Mouse (Mus musculus) adrenal gland, adult 2 months (tissue): ENCODE results near the gene Lsr. TPM values are rescaled to one million over a fixed set of nuclear protein-coding genes. Genes with fewer than 3 reads are reported as not detected.
"Not testable (repeated sequence)": the region's sequence is repeated elsewhere in the genome, so short reads cannot be mapped to it uniquely, and the experiment has no call there.

Experiments
- DNase-seq: peaks from one replicate; pipeline ENCODE4 v3.0.0; 2021
- polyA plus RNA-seq: library from polyadenylated mRNA; depleted of rRNA; stranded (reverse); fragments of >200 nt; gene quantifications from 2 replicates; pipeline ENCODE4 v1.2.3, GENCODE M21; 2012; rRNA removed
- total RNA-seq, 2 experiments: library from RNA; stranded (reverse); gene quantifications; 2 replicates each; pipeline ENCODE4 v1.2.3; 2021

Gene Lsr
- total and polyA plus RNA-seq, 3 experiments = 9.2 to 17.5 (median 13.7) TPM

- not testable (repeated sequence) for DNase-seq
Measured at GRCm38 (mm10) chr7:30935422-30936099, 37.7 kb downstream of the Lsr start.

GRCm38 (mm10) chr7:30924581-30924980, 48.7 kb downstream of the Lsr start, which contains the start of gene Hamp2:
TSS of gene Hamp2 (minus strand) at chr7:30924681.
- not testable (repeated sequence) for DNase-seq

DNA sequence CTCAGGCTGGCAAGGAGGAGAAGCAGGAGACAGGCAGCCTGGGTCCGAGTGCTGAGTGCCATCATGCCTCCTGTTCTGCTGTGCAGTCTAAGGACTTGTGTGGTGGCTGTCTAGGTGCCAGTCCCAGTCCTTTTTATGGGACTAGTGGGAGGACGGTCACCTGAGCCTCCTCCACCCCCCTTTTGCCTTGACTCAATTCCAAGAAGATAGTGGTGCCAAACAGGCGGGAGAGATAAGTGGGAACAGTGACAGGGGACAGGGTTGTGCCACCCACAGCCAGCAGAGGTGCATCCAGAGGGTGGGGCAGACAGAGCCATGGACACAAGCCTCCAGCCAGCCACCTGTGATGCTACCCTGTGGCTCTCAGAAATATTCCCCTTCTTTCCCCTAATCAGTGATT, 49.2 kb downstream of the Lsr start:
- no peak for DNase-seq

GRCm38 (mm10) chr7:30922490-30922889, 50.8 kb downstream of the Lsr start:
- DNase-seq = not testable (repeated sequence)

DNA sequence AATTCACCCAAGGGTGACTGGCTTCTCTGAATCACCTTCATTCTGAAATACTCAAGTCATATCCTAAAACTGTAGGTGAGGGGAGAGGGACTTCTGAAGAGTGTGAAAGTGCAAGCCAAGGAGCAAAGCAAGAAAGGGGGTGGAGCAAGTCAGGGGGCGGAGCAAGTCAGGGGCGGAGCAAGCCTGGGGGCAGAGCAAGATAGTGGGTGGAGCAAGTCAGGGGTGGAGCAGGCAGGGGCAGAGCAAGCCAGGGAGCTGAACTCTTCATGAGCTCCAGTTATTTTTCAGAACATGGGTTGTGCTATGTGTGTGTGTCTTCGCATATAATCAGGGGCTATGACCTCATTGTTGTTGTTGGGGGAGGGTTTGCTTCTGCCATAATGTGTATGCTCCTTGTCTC, 53.0 kb downstream of the Lsr start:
- DNase-seq = no peak

DNA sequence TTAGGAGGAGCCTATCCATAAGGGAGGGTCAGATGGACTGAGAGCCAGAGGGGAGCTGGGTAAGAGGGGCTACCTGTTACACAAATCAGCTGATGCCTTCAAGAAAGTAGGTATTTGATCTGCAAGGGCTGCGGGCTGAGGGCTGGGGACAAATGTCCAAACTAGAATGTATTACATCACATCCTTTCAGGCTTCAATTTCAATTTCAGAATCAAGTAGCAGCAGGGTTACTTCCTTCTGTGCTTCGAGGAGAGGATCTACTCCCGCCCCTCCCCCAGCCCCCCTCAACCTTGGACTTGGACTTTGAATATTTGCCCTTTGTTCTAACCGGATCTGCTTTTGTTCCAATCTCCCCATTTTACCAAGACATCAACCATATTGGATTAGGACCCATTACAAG, 56.0 kb downstream of the Lsr start:
- no peak for DNase-seq

DNA sequence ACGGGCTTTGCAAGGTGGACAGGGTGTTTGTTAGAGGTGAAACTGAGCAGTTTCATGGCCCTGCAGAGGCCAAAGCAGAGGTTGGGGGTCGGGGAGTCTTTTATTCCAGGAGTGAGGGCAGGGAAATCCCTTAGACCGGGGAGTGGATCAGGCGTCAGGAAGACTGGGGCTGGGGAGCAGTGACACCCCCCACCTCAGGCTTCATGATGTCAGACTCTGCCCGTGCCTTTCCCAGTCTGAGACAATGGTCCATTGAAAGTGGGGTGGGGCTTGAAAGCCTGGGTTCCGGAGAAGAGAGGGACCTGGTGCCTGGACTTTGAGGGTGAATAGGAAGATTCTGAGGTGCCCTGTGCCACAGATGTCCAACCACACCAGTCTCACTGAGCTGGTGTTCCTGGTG, 56.6 kb downstream of the Lsr start:
- no peak for DNase-seq

DNA sequence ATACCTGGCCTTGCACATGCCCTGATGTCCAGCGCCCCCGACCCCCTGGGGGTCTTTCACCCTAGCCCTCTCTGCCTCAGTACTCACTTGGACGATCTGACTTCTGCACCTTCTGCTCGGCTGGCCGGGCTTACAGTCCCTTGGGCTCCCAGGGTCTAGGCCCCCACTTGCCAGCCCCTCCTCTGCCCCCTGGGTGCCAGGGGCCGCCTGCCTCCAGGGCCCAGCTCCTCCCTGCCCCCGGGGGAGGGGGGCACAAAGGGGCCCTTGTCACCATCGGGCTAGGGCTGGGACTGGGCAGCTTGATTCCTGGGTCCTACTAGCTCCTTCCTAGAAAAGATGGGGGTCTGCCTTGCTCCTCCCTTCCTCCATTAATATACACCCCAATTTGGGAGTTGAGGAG, 58.5 kb downstream of the Lsr start, which contains the start of gene Mag:
Gene Mag (minus strand): TSS at position 142 of the 400 bp plus-strand sequence.
- no peak for DNase-seq

- DNase-seq = no peak
Measured at GRCm38 (mm10) chr7:30909773-30910172, 63.5 kb downstream of the Lsr start.

- DNase-seq = no peak
Measured at GRCm38 (mm10) chr7:30908992-30909431, 64.3 kb downstream of the Lsr start.

DNA sequence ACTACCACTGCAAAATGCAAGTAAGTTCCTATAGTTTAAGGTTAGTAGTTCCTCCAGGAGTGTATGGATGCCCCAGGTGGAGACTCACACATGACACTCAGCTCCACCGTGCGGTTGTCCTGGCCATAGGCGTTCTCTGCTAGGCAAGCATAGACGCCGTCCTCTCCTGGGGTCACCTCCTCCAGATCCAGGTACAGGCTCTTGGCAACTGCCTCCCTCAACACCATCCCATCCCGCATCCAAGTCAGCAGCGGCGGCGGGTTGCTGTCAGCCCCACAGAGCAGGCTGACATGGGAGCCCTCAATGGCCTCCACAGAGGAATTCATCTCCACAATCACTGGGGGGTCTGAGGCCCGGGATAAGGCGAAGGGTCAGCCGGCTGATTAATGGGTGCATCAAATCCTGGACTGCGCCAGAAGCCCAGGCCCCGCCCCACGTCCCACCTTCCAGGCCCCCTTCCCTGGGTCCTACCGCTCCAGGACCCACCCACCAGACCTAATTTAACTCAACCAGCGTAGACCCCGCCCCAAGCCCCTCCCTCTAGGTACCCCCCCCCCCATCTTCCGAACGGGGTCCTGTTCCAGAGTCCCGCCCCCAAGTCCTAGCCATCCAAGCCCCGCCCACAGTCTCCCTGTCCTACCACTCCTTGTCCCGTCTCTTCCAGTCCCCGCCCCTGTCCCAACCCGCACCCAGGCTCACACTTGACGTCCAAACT, 64.8 kb downstream of the Lsr start:
- DNase-seq = no peak

Other genes with a start within 250 kb of the Lsr start
- gene Tmem147, start 243.9 kb downstream of the Lsr start, total RNA-seq = 100 to 1,000 TPM; 193 to 234 TPM
- 333 and 341 TPM in 2 replicates for gene Tmem147, start 243.9 kb downstream of the Lsr start, polyA plus RNA-seq
- not detected for gene Gapdhs, start 229.8 kb downstream of the Lsr start, total RNA-seq
- gene Gapdhs, start 229.8 kb downstream of the Lsr start, polyA plus RNA-seq = not detected in 2 replicates
- gene Sbsn, start 222.0 kb downstream of the Lsr start, total RNA-seq = 100 to 1,000 TPM; 269 to 540 TPM
- gene Sbsn, start 222.0 kb downstream of the Lsr start, polyA plus RNA-seq = 71.3 and 81.0 TPM in 2 replicates
- gene Dmkn, start 209.7 kb downstream of the Lsr start, total RNA-seq = 1 to 10 TPM; 3.9 to 5.9 TPM
- 3.5 and 7.6 TPM in 2 replicates for gene Dmkn, start 209.7 kb downstream of the Lsr start, polyA plus RNA-seq
- gene Krtdap, start 185.6 kb downstream of the Lsr start, total RNA-seq = not detected
- gene Krtdap, start 185.6 kb downstream of the Lsr start, polyA plus RNA-seq = not detected in 2 replicates
- gene Ffar2, start 149.7 kb downstream of the Lsr start, total RNA-seq = 1 to 10 TPM; 1.5 to 8.9 TPM
- 5.7 and 16.5 TPM in 2 replicates for gene Ffar2, start 149.7 kb downstream of the Lsr start, polyA plus RNA-seq
- under 1 TPM; 0.26 to 0.59 TPM for gene Ffar3, start 117.3 kb downstream of the Lsr start, total RNA-seq
- 0.30 and 1.1 TPM in 2 replicates for gene Ffar3, start 117.3 kb downstream of the Lsr start, polyA plus RNA-seq
- gene Ffar1, start 111.9 kb downstream of the Lsr start, total RNA-seq = not detected
- gene Ffar1, start 111.9 kb downstream of the Lsr start, polyA plus RNA-seq = not detected in 2 replicates
- under 1 TPM; 0.40 to 0.97 TPM for gene Cd22, start 93.1 kb downstream of the Lsr start, total RNA-seq
- 0.45 and 0.57 TPM in 2 replicates for gene Cd22, start 93.1 kb downstream of the Lsr start, polyA plus RNA-seq
- gene Mag, start 58.6 kb downstream of the Lsr start, total RNA-seq = under 1 TPM; 0.48 to 0.63 TPM
- gene Mag, start 58.6 kb downstream of the Lsr start, polyA plus RNA-seq = 0.80 and 0.99 TPM in 2 replicates
- 10 to 100 TPM in 1 of 2 experiments, not detected in 1; 16.6 TPM for gene Hamp2, start 48.8 kb downstream of the Lsr start, total RNA-seq
- 2.6 and 17.4 TPM in 2 replicates for gene Hamp2, start 48.8 kb downstream of the Lsr start, polyA plus RNA-seq
- 10 to 100 TPM in 1 of 2 experiments, not detected in 1; 49.9 TPM for gene Hamp, start 29.4 kb downstream of the Lsr start, total RNA-seq
- gene Hamp, start 29.4 kb downstream of the Lsr start, polyA plus RNA-seq = 63.2 and 115 TPM in 2 replicates
- 100 to 1,000 TPM; 146 to 166 TPM for gene Usf2, start 16.7 kb downstream of the Lsr start, total RNA-seq
- gene Usf2, start 16.7 kb downstream of the Lsr start, polyA plus RNA-seq = 376 and 393 TPM in 2 replicates
- under 1 TPM; 0.37 to 0.59 TPM for gene Fam187b, start 326 bp upstream of the Lsr start, total RNA-seq
- 0.18 and 0.38 TPM in 2 replicates for gene Fam187b, start 326 bp upstream of the Lsr start, polyA plus RNA-seq
- 100 to 1,000 TPM in 1 of 2 experiments, 10 to 100 TPM in 1; 61.4 to 112 TPM for gene Fxyd5, start 69.0 kb upstream of the Lsr start, total RNA-seq
- gene Fxyd5, start 69.0 kb upstream of the Lsr start, polyA plus RNA-seq = 51.0 and 53.5 TPM in 2 replicates
- gene Fxyd7, start 78.0 kb upstream of the Lsr start, total RNA-seq = 1 to 10 TPM; 1.3 to 1.4 TPM
- 4.4 and 9.9 TPM in 2 replicates for gene Fxyd7, start 78.0 kb upstream of the Lsr start, polyA plus RNA-seq
- 100 to 1,000 TPM; 307 to 317 TPM for gene Fxyd1, start 83.7 kb upstream of the Lsr start, total RNA-seq
- 480 and 501 TPM in 2 replicates for gene Fxyd1, start 83.7 kb upstream of the Lsr start, polyA plus RNA-seq
- 1 to 10 TPM; 2.2 to 6.5 TPM for gene Lgi4, start 85.9 kb upstream of the Lsr start, total RNA-seq
- gene Lgi4, start 85.9 kb upstream of the Lsr start, polyA plus RNA-seq = 3.3 and 6.2 TPM in 2 replicates
- gene Fxyd3, start 103.2 kb upstream of the Lsr start, total RNA-seq = 1 to 10 TPM; 1.3 to 3.4 TPM
- 0.04 and 0.73 TPM in 2 replicates for gene Fxyd3, start 103.2 kb upstream of the Lsr start, polyA plus RNA-seq
- 1 to 10 TPM; 1.3 to 2.6 TPM for gene Hpn, start 141.8 kb upstream of the Lsr start, total RNA-seq
- 1.2 and 2.4 TPM in 2 replicates for gene Hpn, start 141.8 kb upstream of the Lsr start, polyA plus RNA-seq
- gene Scn1b, start 153.5 kb upstream of the Lsr start, total RNA-seq = 10 to 100 TPM; 10.8 to 27.8 TPM
- gene Scn1b, start 153.5 kb upstream of the Lsr start, polyA plus RNA-seq = 30.5 and 61.1 TPM in 2 replicates
- gene Gramd1a, start 182.4 kb upstream of the Lsr start, total RNA-seq = 10 to 100 TPM; 38.5 to 50.1 TPM
- gene Gramd1a, start 182.4 kb upstream of the Lsr start, polyA plus RNA-seq = 208 and 246 TPM in 2 replicates